Comparison of ENCODE assay signal across 8 mouse cellular contexts in the genomic region with DNA sequence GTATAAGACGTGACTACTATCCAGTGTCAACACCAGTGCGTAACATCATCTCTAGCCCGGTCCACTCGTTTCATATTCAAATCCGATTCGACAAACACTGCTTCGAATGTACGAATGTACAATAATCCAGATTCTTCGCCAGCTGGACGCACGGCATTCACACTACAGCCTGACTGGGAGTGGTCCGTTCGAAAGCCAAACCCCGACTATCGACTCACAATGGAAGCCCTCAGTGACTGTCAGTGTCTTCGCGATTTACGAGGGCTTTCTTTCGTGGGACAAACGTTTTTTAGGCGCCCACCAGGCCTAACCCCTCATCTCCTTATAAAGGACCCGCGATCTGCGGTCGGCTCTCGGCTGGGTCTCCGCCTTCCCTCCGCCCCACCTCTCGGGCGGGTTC. TPM values are rescaled to one million over a fixed set of nuclear protein-coding genes. Genes with fewer than 3 reads are reported as not detected.
DNase-seq lines count a peak whose midpoint lies in the region; ATAC-seq and TF ChIP-seq lines count a peak whose summit lies in the region.

No protein-coding gene starts in this region.

- peak overlapping the region; percentile 92 for H3K4me3 ChIP-seq in heart, embryonic 12.5 days
- H3K4me3 ChIP-seq in E14TG2a.4 (replicated peaks; ENCODE audit: low read length) = peak overlapping the region; percentile 89
- peak overlapping the region; percentile 81 for H3K4me3 ChIP-seq in limb, embryonic 15.5 days
- peak overlapping the region; percentile 84 for H3K4me3 ChIP-seq in stomach, embryonic 14.5 days (ENCODE audit: low read depth, low read length)

- peaks cover 4% of the 10 kb centered on the region; the same call in 1 of the 2 replicates for H3K36me3 ChIP-seq in heart, embryonic 12.5 days
- no peaks in the 10 kb centered on the region for H3K36me3 ChIP-seq in E14TG2a.4 (ENCODE audit: insufficient read depth, low read length)
- 0 out of 2 replicates have a peak, but pooled peaks cover 6% of the 10 kb centered on the region for H3K36me3 ChIP-seq in limb, embryonic 15.5 days
- H3K36me3 ChIP-seq in stomach, embryonic 14.5 days (ENCODE audit: control insufficient read depth, insufficient read depth, low read length) = peaks cover 4% of the 10 kb centered on the region

- H3K4me2 ChIP-seq in heart, embryonic 12.5 days = peak overlapping the region; percentile 89
- peak overlapping the region; percentile 73 for H3K4me2 ChIP-seq in limb, embryonic 15.5 days
- H3K4me2 ChIP-seq in stomach, embryonic 14.5 days (replicated peaks; ENCODE audit: low read depth, low read length) = peak overlapping the region; percentile 74

- peak overlapping the region; percentile 84 for H3K9ac ChIP-seq in heart, embryonic 12.5 days
- peak overlapping the region; percentile 55 for H3K9ac ChIP-seq in limb, embryonic 15.5 days
- H3K9ac ChIP-seq in stomach, embryonic 14.5 days (replicated peaks; ENCODE audit: low read depth, low read length) = peak overlapping the region; percentile 67

- H3K4me1 ChIP-seq in heart, embryonic 12.5 days (replicated peaks) = peaks cover 4% of the 10 kb centered on the region
- H3K4me1 ChIP-seq in E14TG2a.4 (replicated peaks; ENCODE audit: low read depth, low read length) = peaks cover 15% of the 10 kb centered on the region
- H3K4me1 ChIP-seq in limb, embryonic 15.5 days = peaks cover 11% of the 10 kb centered on the region
- H3K4me1 ChIP-seq in stomach, embryonic 14.5 days (ENCODE audit: control insufficient read depth, insufficient read depth, low read length) = 0 out of 2 replicates have a peak, but pooled peaks cover 9% of the 10 kb centered on the region

- no peak for ATAC-seq in heart, embryonic 12.5 days (ENCODE audit: insufficient number of reproducible peaks, low FRiP score)
- ATAC-seq in erythroid progenitor cell, adult 5-6 weeks (replicated peaks; ENCODE audit: low FRiP score, poor library complexity, severe bottlenecking) = 0 out of 2 replicates have a peak, but pooled peaks have one; percentile 19
- no peak; the same call in 1 of the 2 replicates for ATAC-seq in limb, embryonic 15.5 days (ENCODE audit: insufficient number of reproducible peaks, low FRiP score, low TSS enrichment, low read depth)
- ATAC-seq in stomach, embryonic 14.5 days (ENCODE audit: insufficient number of reproducible peaks, insufficient read depth, low FRiP score, low read depth) = peak; percentile 20

- DNase-seq in heart, postnatal 14 days = no peak
- no peak for DNase-seq in left cerebral cortex, adult 18-20 months (ENCODE audit: low spot score in 2 of 2)
- DNase-seq in layer of hippocampus, adult 9-11 months = no peak

- 4% methylated on average over 30 of the region's 30 CpGs for WGBS in heart, embryonic 12.5 days
- WGBS in limb, embryonic 15.5 days = 3% methylated on average over 30 of the region's 30 CpGs
- WGBS in stomach, embryonic 14.5 days = under 1% methylated on average over 30 of the region's 30 CpGs

- H3K9me3 ChIP-seq in heart, embryonic 12.5 days (replicated peaks) = no peaks in the 10 kb centered on the region
- no peaks in the 10 kb centered on the region for H3K9me3 ChIP-seq in E14TG2a.4 (ENCODE audit: low read length)
- H3K9me3 ChIP-seq in limb, embryonic 15.5 days = no peaks in the 10 kb centered on the region
- H3K9me3 ChIP-seq in stomach, embryonic 14.5 days (ENCODE audit: control insufficient read depth, low read depth, low read length) = no peaks in the 10 kb centered on the region

- intact Hi-C loops in heart, postnatal 14 days (cut with DNase I) = no loop called here

- H3K27ac ChIP-seq in heart, embryonic 12.5 days (ENCODE audit: poor library complexity, severe bottlenecking) = no peak overlapping the region
- H3K27ac ChIP-seq in limb, embryonic 15.5 days = no peak overlapping the region
- H3K27ac ChIP-seq in stomach, embryonic 14.5 days (ENCODE audit: low read length) = no peak overlapping the region

- no peak for TF ChIP-seq CTCF in E14TG2a.4 (conservative IDR thresholded peaks at IDR 0.05; ENCODE audit: low read length)

- H3K27me3 ChIP-seq in heart, embryonic 12.5 days (replicated peaks) = no peaks in the 10 kb centered on the region
- peaks cover 5% of the 10 kb centered on the region; the same call in 1 of the 2 replicates for H3K27me3 ChIP-seq in E14TG2a.4 (ENCODE audit: insufficient read depth, low read length)
- H3K27me3 ChIP-seq in limb, embryonic 15.5 days = no peaks in the 10 kb centered on the region
- no peaks in the 10 kb centered on the region for H3K27me3 ChIP-seq in stomach, embryonic 14.5 days (ENCODE audit: control insufficient read depth, insufficient read depth, low read length)

RNA-seq across cellular contexts. Expression of gene Rabl2, which starts 0.4 kb away (rescaled TPM):
- polyA plus RNA-seq in heart, embryonic 12.5 days (2016; fragmentation: Nextera tagmentation; extraction: Ambion mirVana) = 20.3 and 21.1 TPM in 2 replicates
- 1 to 10 TPM; 5.0 to 7.5 TPM for total RNA-seq in heart, postnatal 14 days (2021)
- not detected in 2 replicates for total RNA-seq in erythroid progenitor cell, adult 5-6 weeks (2015; ENCODE audit: low replicate concordance)
- 4.4 TPM in 1 of 2 replicates, not detected in the other for total RNA-seq in erythroid progenitor cell, adult 5-6 weeks (2017; ENCODE audit: low replicate concordance)
- polyA plus RNA-seq in limb, embryonic 15.5 days (2015; fragmentation: Nextera tagmentation; extraction: Ambion mirVana) = 38.0 and 38.4 TPM in 2 replicates
- polyA plus RNA-seq in stomach, embryonic 14.5 days (2014; fragmentation: Nextera tagmentation; extraction: Ambion mirVana) = 52.6 and 52.8 TPM in 2 replicates
- 10 to 100 TPM; 32.6 to 40.3 TPM for total RNA-seq in left cerebral cortex, adult 18-20 months (2021)

RNA-seq across cellular contexts. Expression of gene Acr, which starts 23.2 kb away (rescaled TPM):
- polyA plus RNA-seq in heart, embryonic 12.5 days (2016; fragmentation: Nextera tagmentation; extraction: Ambion mirVana) = 0.29 and 0.42 TPM in 2 replicates
- total RNA-seq in heart, postnatal 14 days (2021) = under 1 TPM; 0.15 to 0.53 TPM
- total RNA-seq in erythroid progenitor cell, adult 5-6 weeks (2015; ENCODE audit: low replicate concordance) = not detected in 2 replicates
- total RNA-seq in erythroid progenitor cell, adult 5-6 weeks (2017; ENCODE audit: low replicate concordance) = not detected in 2 replicates
- 0.22 TPM in 1 of 2 replicates, not detected in the other for polyA plus RNA-seq in limb, embryonic 15.5 days (2015; fragmentation: Nextera tagmentation; extraction: Ambion mirVana)
- 0.27 and 0.64 TPM in 2 replicates for polyA plus RNA-seq in stomach, embryonic 14.5 days (2014; fragmentation: Nextera tagmentation; extraction: Ambion mirVana)
- under 1 TPM; 0.79 to 0.89 TPM for total RNA-seq in left cerebral cortex, adult 18-20 months (2021)

Comparison
In these comparisons a context has a peak if more than half of its experiments do, and no peak if none do; other contexts are left out.
1. ATAC-seq: peak in erythroid progenitor cell, adult 5-6 weeks (single experiment) and stomach, embryonic 14.5 days (single experiment); none in heart, embryonic 12.5 days (single experiment) and limb, embryonic 15.5 days (single experiment).
2. Peak in every context shown above with its lines, with median percentiles within 50 percentile points of each other: H3K4me2 ChIP-seq, H3K4me3 ChIP-seq and H3K9ac ChIP-seq.